Mouse (Mus musculus): ENCODE results near the gene Baiap2. TPM values are rescaled to one million over a fixed set of nuclear protein-coding genes. Genes with fewer than 3 reads are reported as not detected.

Baiap2 gene
- total and polyA plus RNA-seq, 2 experiments from 2014 or later: 31.1 to 42.3 TPM

DNA sequence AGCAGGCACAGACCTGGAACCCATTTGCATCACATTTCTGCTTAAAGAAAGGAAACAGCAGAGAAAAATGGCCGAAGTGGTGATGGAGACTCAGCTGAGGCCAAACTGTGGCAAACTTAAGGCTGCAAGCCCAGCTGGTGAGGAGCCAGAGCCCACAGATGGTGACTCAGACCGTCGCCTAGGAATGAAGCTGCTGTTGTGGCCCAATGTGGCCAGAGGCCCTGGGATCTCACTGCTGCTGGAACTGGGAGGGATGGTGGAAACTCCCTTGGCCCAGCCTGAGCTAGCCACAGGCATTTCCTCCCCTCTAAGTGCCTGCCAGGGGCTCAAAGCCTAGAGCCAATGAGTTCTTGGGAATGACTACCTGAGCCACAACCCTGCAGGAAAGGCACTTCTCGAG is 9.4 kb upstream of the Baiap2 start:
- no peaks in the 10 kb centered on the region for H3K27me3 ChIP-seq (ENCODE audit: insufficient read depth, low read length)
- ATAC-seq (no peak), DNase-seq (no peak)
- H3K27ac ChIP-seq (ENCODE audit: low read depth, low read length): no peak overlapping the region
- no peak overlapping the region for H3K4me2 ChIP-seq (ENCODE audit: low read depth)
- no peaks in the 10 kb centered on the region for H3K9me3 ChIP-seq (ENCODE audit: low read length)
- no peak for TF ChIP-seq CTCF (IDR thresholded peaks at IDR 0.05; ENCODE audit: low read depth)
- 55% methylated on average over 4 of the region's 4 CpGs for WGBS
- no peak overlapping the region for H3K4me3 ChIP-seq (ENCODE audit: low read depth, low read length)
- peaks cover 28% of the 10 kb centered on the region for H3K4me1 ChIP-seq (ENCODE audit: insufficient read depth)
- no peak overlapping the region for H3K9ac ChIP-seq
- no peaks in the 10 kb centered on the region; the same call in 1 of the 2 replicates for H3K36me3 ChIP-seq (ENCODE audit: insufficient read depth)

DNA sequence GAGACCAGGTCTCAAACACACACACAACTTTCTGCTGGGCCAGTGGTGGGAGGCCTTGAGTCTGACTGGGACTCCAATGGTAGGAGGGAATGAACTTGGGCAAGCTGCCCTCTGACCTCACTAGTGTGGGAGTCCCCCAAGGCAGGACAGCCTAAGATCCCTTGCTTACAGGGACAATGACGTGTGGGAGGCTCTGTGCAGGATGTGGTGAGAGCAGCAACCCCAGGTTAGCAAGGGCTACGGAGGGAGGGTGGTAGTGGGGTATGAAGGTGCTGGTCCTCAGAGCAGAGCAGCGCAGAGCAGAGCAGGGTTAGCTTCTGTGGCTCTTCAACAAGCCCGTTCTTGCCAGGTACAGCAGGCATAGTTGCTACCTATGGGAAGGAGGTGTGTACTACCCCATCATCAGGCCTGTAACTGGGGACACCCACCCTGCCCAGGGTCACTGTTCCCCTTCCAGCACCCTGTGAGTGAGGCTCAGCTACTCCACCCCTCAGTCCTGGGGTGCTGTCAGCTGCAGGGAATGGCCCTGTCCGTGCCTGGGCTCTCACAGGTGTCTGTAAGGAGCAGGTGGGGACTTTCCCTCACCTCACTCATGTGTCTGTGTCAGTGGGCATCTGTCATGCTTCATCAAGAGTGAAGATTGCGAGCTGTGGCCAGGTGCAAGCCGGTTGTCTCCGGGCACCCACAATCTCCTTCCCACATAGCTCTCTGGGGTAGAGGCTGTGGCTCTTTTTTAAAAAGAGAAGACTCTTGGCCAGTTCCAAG is 8.6 kb upstream of the Baiap2 start:
- Histone ChIP-seq H3K4me3 (ENCODE audit: low read depth, low read length) (no peak overlapping the region), H3K27me3 (ENCODE audit: insufficient read depth, low read length) (no peaks in the 10 kb centered on the region), H3K4me1 (ENCODE audit: insufficient read depth) (peaks cover 37% of the 10 kb centered on the region), H3K27ac (ENCODE audit: low read depth, low read length) (no peak overlapping the region), H3K9me3 (ENCODE audit: low read length) (no peaks in the 10 kb centered on the region), H3K4me2 (ENCODE audit: low read depth) (no peak overlapping the region), H3K9ac (no peak overlapping the region), H3K36me3 (ENCODE audit: insufficient read depth) (no peaks in the 10 kb centered on the region; the same call in 1 of the 2 replicates)
- no peak for TF ChIP-seq CTCF (IDR thresholded peaks at IDR 0.05; ENCODE audit: low read depth)
- DNase-seq: no peak
- ATAC-seq: no peak
- 85% methylated on average over 8 of the region's 8 CpGs for WGBS

DNA sequence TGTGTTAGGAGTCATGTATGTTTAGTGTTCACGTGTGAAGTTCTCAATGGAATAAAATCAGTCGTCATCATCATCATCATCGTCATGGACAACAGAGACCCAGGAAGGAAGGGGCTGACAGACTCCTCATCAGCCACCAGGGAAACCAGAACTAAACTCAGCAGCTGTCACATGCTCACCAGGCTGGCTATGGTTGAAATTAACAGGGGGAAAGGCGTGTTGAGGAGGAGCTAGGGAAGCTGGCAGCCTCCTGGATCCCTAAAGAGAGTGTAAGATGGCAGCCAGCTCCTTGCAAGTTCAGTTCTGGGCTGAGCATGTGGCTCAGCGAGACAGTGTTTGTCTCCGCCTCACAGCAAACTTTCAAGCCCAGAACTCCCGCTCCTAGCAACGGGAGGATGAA is 7.8 kb upstream of the Baiap2 start:
- WGBS: 56% methylated on average over 8 of the region's 8 CpGs

DNA sequence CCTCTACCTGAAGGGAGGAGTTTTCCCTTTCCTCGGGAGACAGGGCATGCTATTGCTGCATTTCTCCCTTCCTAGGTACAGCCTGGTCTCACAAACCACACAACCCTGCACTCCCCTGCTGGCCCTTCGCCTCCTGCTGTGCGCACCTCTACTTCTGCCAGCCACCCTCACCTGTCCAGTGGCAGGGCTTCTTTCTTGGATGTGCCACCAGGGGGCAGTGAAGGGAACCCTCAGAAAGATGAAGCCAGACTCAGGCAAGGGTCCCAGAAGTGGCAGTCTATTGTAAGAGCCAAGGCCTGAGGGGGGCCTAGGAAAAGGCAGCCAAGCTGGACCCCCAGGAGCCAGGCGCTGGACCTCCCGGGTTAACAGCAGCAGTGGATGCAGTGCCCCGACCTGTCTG is 7.1 kb upstream of the Baiap2 start:
- WGBS: 18% methylated on average over 6 of the region's 6 CpGs
- peak; percentile 67 for DNase-seq
- TF ChIP-seq CTCF (IDR thresholded peaks at IDR 0.05; ENCODE audit: low read depth): peak; percentile 82
- H3K27me3 ChIP-seq (ENCODE audit: insufficient read depth, low read length): no peaks in the 10 kb centered on the region
- H3K4me2 ChIP-seq (ENCODE audit: low read depth): no peak overlapping the region
- peaks cover 50% of the 10 kb centered on the region for H3K4me1 ChIP-seq (ENCODE audit: insufficient read depth)
- H3K9ac ChIP-seq: no peak overlapping the region
- H3K9me3 ChIP-seq (ENCODE audit: low read length): no peaks in the 10 kb centered on the region
- no peak overlapping the region for H3K4me3 ChIP-seq (ENCODE audit: low read depth, low read length)
- no peaks in the 10 kb centered on the region; the same call in 1 of the 2 replicates for H3K36me3 ChIP-seq (ENCODE audit: insufficient read depth)
- H3K27ac ChIP-seq (ENCODE audit: low read depth, low read length): peak overlapping the region; percentile 75
- ATAC-seq: no peak

More for the DNA sequence above, 7.8 kb upstream of the Baiap2 start:
- Histone ChIP-seq H3K36me3 (ENCODE audit: insufficient read depth) (no peaks in the 10 kb centered on the region; the same call in 1 of the 2 replicates), H3K4me2 (ENCODE audit: low read depth) (no peak overlapping the region), H3K27me3 (ENCODE audit: insufficient read depth, low read length) (no peaks in the 10 kb centered on the region), H3K4me3 (ENCODE audit: low read depth, low read length) (no peak overlapping the region), H3K27ac (ENCODE audit: low read depth, low read length) (0 out of 2 replicates have a peak overlapping the region, but pooled peaks have one; percentile 35), H3K4me1 (ENCODE audit: insufficient read depth) (peaks cover 44% of the 10 kb centered on the region), H3K9me3 (ENCODE audit: low read length) (no peaks in the 10 kb centered on the region), H3K9ac (no peak overlapping the region)
- peak; percentile 30; the same call in 1 of the 2 replicates for ATAC-seq
- peak; percentile 24; the same call in 1 of the 2 replicates for TF ChIP-seq CTCF (IDR thresholded peaks at IDR 0.05; ENCODE audit: low read depth)
- peak; percentile 78 for DNase-seq

DNA sequence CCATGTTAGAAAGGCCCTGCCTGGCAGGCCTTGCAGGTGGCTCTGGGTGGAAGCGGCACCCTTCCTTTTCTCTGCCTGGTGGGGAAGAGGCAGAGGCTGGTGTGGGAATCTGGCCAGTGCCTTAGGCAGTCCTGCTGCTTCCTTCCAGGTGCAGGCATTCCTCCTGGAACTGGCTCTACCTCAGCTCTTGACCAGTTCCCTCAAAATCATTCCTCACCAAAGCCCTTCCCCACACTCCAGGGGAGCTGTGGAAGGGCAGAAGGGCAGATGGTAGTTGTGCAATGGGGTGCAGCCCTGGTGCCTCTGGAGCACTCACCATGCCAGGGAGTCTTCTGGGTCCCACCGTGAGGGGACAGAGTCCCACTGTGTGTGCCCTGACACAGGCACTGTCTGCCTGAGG is 6.1 kb upstream of the Baiap2 start:
- H3K4me2 ChIP-seq (ENCODE audit: low read depth): peak overlapping the region; percentile 34
- H3K4me3 ChIP-seq (ENCODE audit: low read depth, low read length): no peak overlapping the region
- H3K9ac ChIP-seq: no peak overlapping the region
- peak overlapping the region; percentile 75 for H3K27ac ChIP-seq (ENCODE audit: low read depth, low read length)
- no peak for ATAC-seq
- no peak for DNase-seq
- H3K4me1 ChIP-seq (ENCODE audit: insufficient read depth): peaks cover 60% of the 10 kb centered on the region
- H3K9me3 ChIP-seq (ENCODE audit: low read length): no peaks in the 10 kb centered on the region
- no peaks in the 10 kb centered on the region for H3K27me3 ChIP-seq (ENCODE audit: insufficient read depth, low read length)
- no peak for TF ChIP-seq CTCF (IDR thresholded peaks at IDR 0.05; ENCODE audit: low read depth)
- WGBS: 70% methylated on average over 2 of the region's 2 CpGs
- H3K36me3 ChIP-seq (ENCODE audit: insufficient read depth): no peaks in the 10 kb centered on the region; the same call in 1 of the 2 replicates

DNA sequence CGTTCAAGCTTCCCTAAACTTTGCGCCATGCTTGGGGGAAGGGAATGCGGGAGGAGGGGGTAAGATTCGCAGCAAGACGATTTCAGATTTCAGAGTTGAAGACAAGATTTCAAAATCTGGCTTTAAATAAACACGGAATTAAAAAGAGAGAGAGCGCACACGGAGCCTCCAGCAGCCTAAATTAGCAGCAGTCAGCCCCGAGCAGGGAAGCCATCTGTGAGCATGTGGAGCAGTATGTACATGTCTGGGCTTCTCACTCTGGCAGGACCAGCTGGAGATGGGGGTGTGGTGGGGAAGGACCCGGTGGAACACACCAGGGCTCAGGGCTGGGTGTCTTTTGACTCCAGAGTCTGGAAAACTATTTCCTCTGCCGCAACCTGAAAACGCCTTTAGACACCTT is 5.3 kb upstream of the Baiap2 start:
- Histone ChIP-seq H3K4me2 (ENCODE audit: low read depth) (peak overlapping the region; percentile 34), H3K36me3 (ENCODE audit: insufficient read depth) (no peaks in the 10 kb centered on the region; the same call in 1 of the 2 replicates), H3K9ac (no peak overlapping the region), H3K27me3 (ENCODE audit: insufficient read depth, low read length) (no peaks in the 10 kb centered on the region), H3K9me3 (ENCODE audit: low read length) (no peaks in the 10 kb centered on the region), H3K27ac (ENCODE audit: low read depth, low read length) (peak overlapping the region; percentile 80), H3K4me3 (ENCODE audit: low read depth, low read length) (no peak overlapping the region; the same call in 1 of the 2 replicates), H3K4me1 (ENCODE audit: insufficient read depth) (peaks cover 64% of the 10 kb centered on the region)
- 42% methylated on average over 12 of the region's 12 CpGs for WGBS
- ATAC-seq: peak; percentile 83
- no peak for TF ChIP-seq CTCF (IDR thresholded peaks at IDR 0.05; ENCODE audit: low read depth)
- peak; percentile 84 for DNase-seq
